Mouse (Mus musculus): ENCODE measurements around the gene Rab5c.

The Rab5c gene

DNA sequence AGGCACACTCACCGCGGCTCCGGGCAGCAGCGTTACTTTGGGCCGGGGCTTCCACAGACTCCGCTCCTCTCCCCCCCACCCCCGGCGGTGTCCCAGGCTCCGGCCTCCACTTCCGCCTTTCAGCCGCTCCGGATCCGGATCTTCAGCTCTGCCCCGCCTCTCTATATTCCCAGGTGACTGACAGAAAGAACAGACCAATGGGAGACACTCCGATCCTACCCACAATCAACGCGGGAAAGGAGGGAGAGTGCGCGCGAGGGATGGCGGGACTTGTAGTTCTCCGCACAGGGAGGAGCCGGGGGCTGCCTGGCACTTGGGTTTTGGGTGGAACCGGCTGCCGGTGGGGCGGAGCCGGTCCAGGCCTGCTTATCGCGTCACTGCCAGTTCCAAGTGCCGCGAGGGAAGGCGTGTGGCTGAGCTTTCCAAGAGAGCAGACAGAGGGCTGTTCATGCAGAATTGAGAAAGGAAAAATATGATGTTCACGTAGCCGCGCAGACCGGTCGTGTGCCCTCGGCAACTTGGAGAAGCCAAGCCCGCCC lies at the start of gene Rab5c:
TSS of gene Rab5c (minus strand) at position 150 of the 539 bp plus-strand sequence.
- DNase-seq (ENCODE audit: extremely low read depth, low read depth, low spot score): peak; percentile 82

GRCm38 (mm10) chr11:100785774-100786173 lies 47.8 kb upstream of the Rab5c start:
- no peak for DNase-seq (ENCODE audit: extremely low read depth, low read depth, low spot score)

DNA sequence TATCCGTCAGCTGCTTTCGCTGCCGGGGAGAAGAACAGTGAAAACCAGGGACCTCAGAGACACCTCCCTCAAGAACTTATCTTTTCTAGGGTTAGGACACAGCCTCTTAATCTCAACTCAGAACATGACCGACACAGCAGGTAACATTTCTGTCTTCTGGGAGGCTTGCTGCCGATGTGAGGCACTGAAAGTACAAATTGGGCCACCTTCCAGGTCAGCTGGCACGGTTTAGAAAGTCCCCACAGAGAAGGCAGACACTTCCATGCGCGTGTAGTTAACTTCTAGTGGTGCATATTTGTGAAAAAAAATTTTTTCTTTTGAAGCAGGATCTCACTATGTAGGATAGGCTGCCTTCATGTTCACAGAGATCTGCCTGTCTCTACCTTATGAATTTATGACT lies 46.3 kb upstream of the Rab5c start:
- no peak for DNase-seq (ENCODE audit: extremely low read depth, low read depth, low spot score)

DNA sequence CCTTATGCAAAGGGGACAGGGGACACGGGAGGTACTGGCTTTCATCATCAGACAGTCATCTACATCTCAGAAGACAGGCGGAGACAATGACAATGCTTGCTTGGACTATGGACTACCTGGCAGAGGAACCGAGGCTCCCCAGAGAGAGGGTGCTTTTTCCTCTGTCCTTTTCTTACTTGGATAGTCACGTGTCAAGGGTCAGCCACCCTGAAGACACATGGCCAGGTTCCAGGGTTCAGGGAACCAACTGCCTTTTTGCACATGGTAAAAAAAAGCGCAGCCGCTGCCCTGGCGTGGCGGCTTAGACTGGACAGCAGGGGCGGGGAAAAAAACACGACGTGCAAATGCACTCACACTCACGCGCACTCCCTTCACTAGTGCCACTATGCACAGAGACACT lies 44.6 kb upstream of the Rab5c start:
- DNase-seq (ENCODE audit: extremely low read depth, low read depth, low spot score): no peak

DNA sequence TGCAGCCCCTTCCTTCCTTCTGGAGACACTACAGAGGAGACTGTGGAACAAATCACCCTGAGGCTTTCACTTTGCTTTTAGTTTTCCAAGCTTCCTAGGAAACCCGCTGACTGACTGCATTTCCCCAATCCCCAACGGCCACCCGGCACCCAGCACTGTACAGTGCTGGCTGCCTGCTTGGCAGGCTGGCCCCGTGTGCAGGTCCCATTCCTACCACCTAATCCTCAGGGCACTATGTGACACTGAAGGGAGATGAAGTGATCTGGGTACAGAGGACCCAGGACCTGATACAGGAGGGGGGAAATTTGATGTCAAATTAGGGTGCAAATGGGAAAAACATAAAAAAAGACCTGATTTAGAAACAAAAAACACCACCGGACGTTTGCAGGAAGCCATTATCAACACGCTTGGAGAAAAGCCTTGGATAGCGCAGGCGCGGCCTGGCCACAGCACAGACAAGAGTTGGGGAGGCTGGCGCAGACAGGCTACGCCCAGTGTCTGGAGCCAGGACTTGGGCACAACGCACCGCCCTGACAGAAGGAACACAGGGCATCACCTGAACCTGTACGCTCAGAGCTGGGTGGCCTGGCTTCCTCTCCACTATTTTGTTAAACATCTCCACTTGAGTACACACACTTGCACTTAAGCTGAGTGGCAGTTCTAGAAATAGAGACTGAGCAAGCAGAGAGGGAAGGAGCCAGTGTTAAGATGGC lies 43.9 kb upstream of the Rab5c start:
- DNase-seq (ENCODE audit: extremely low read depth, low read depth, low spot score): no peak

DNA sequence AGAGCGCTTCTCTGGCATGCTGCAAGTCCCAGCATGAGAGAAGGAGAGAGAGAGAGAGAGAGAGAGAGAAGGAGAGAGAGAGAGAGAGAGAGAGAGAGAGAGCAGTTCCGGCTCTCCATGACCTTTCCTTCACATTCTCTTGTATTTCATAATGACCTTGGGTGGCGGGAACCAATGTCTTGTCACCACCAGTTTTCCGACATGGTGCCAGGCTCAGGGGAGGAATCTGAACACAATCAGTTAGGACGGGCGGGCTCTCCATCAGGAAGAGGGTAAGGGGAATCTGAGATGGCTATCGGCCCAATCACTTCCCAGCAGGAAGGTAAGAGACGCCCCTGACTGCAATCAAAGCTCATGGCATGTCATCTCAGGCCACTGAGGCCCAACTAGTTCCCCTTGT lies 42.2 kb upstream of the Rab5c start:
- no peak for DNase-seq (ENCODE audit: extremely low read depth, low read depth, low spot score)

DNA sequence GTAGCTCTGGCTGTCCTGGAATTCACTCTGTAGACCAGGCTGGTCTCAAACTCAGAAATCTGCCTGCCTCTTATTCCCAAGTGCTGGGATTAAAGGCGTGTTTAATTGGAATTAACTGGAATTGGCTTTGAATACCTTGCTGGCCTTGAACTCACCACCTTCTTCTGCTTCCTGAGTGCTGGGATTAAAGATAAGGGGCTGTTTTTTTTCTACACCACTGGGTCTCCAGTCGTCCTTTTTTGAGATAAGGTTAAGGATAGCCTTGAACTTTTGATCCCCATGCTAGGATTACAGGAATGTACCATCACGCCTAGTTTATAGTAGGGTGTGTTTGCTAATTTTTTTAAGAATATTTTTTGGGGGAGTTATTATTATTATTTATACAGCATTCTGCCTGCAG lies 40.1 kb upstream of the Rab5c start:
- no peak for DNase-seq (ENCODE audit: extremely low read depth, low read depth, low spot score)

DNA sequence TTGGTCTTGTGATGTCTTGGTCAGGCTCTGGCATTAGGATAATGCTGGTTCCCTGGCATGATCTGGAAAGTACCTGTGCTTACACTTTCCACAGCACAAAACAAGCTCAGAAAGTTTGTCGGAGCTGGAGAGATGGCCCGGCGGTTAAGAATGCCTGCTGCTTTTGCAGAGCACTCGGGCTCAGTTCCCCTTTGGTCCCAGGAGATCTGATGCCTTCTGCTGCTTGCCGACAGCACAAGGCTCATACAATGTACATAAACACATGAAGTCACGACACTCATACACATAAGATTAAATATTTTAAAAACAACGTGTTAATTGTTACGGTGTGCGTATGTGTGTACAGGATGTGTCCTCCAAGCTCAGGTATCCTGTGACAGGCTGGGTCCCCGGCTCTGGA lies 37.9 kb upstream of the Rab5c start:
- DNase-seq (ENCODE audit: extremely low read depth, low read depth, low spot score): no peak

- no peak for DNase-seq (ENCODE audit: extremely low read depth, low read depth, low spot score)
Observed at GRCm38 (mm10) chr11:100774261-100774660, 36.2 kb upstream of the Rab5c start.

- peak; percentile 49 for DNase-seq (ENCODE audit: extremely low read depth, low read depth, low spot score)
Observed at GRCm38 (mm10) chr11:100770646-100771408, 32.8 kb upstream of the Rab5c start, which contains the start of gene Ghdc. Gene Ghdc, minus strand, starts transcription at chr11:100770957.

GRCm38 (mm10) chr11:100769980-100770379 lies 32.0 kb upstream of the Rab5c start:
- DNase-seq (ENCODE audit: extremely low read depth, low read depth, low spot score): no peak

DNA sequence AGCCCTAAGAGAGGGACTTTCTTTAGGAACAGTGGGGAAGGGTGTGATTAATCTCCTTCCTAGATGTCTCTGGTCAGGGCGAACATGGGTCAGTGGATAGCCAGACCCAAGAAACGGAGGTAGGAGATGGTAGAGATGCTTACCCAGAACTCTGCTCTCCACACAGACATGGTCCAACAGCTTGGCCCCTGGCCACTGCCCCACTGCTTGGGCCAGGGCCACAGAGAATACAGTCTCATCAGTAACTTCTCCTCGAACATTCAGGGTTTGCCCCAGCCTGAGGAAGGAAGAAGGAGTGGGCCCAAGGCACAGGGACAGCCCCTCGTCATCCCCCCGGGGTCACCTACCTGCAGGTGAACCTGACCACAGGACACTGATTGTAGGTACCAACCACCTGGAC lies 29.9 kb upstream of the Rab5c start:
- no peak for DNase-seq (ENCODE audit: extremely low read depth, low read depth, low spot score)

DNA sequence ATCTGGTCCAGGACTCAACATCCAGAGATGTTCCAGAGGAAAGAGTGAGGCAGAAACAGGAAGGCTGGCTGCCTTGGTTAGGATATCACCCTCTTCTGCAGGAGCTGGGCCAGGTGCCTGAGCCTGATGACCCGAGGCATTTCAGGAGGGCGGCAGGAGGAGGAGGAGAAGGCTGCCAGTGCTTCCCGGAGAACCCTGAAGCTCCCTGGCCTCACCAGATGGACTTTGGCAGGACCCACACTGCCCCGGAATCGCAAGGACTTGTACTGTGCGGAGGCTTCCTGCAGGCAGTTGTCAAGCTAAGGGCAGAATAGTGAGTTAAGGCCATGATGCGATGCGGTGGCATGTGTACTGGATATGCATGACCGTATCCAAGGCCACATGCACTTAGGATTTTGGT lies 28.7 kb upstream of the Rab5c start:
- no peak for DNase-seq (ENCODE audit: extremely low read depth, low read depth, low spot score)

DNA sequence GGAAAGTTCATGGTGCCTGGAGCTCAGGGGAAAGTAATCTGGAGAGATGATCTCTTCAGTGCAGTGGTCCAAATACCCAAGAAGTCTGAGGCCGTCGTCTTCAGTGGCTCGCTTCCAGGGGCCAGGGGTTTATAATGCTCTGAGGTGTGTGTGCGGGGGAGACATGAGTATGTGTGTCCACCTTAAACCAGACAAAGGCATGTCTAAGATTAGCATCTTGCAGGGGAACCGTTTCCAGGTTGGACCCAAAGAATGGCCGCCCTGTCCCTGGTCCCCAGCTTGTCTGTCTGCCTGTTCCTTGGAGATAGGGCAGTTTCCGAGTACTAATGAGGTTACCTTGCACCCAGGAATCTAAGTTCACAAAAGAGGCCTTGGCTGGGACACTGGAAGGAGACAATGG lies 24.8 kb upstream of the Rab5c start, which contains the start of gene Hcrt:
TSS of gene Hcrt (minus strand) at position 101 of the 400 bp plus-strand sequence.
- no peak for DNase-seq (ENCODE audit: extremely low read depth, low read depth, low spot score)

DNA sequence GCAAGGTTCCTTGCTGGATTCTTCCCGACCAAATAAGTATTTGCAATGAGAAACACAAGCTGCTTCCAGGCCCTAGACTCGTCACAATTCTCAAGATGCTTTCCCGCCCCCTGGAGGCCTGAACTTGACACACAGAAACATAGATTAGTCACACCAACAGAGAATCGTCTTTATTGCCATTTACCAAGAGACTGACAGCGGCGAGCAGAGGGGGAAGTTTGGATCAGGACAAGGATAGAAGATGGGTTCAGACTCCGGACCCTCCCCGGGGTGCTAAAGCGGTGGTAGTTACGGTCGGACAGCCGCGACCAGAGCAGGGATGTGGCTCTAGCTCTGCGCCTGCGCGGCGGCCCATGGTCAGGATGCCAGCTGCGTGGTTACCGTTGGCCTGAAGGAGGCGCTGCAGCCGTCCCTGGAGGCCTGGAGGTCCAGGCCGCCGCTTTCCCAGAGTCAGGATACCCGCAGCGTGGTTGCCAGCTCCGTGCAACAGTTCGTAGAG lies 23.6 kb upstream of the Rab5c start:
- no peak for DNase-seq (ENCODE audit: extremely low read depth, low read depth, low spot score)

- DNase-seq (ENCODE audit: extremely low read depth, low read depth, low spot score): no peak
Observed at GRCm38 (mm10) chr11:100759611-100760233, 21.7 kb upstream of the Rab5c start, which contains the start of gene Kcnh4. Gene Kcnh4, minus strand, starts transcription at chr11:100759942.

- no peak for DNase-seq (ENCODE audit: extremely low read depth, low read depth, low spot score)
Observed at GRCm38 (mm10) chr11:100758707-100759610, 20.9 kb upstream of the Rab5c start.

- no peak for DNase-seq (ENCODE audit: extremely low read depth, low read depth, low spot score)
Observed at GRCm38 (mm10) chr11:100757566-100757965, 19.6 kb upstream of the Rab5c start.

- DNase-seq (ENCODE audit: extremely low read depth, low read depth, low spot score): no peak
Observed at GRCm38 (mm10) chr11:100756476-100756875, 18.5 kb upstream of the Rab5c start.

GRCm38 (mm10) chr11:100754693-100755057 lies 16.7 kb upstream of the Rab5c start:
- DNase-seq (ENCODE audit: extremely low read depth, low read depth, low spot score): no peak

Data from fat pad, adult 2 months (tissue).